Mouse (Mus musculus): ENCODE measurements around the gene Atrnl1.

Atrnl1 gene

GRCm38 (mm10) chr19:58118141-58118835 is 507.5 kb downstream of the Atrnl1 start:
- peak; percentile 44 to 58 for DNase-seq (ENCODE audit: low spot score in 2 of 2)

- DNase-seq (ENCODE audit: low spot score in 2 of 2) = no peak
Measured at GRCm38 (mm10) chr19:58118864-58119263, 508.0 kb downstream of the Atrnl1 start.

DNA sequence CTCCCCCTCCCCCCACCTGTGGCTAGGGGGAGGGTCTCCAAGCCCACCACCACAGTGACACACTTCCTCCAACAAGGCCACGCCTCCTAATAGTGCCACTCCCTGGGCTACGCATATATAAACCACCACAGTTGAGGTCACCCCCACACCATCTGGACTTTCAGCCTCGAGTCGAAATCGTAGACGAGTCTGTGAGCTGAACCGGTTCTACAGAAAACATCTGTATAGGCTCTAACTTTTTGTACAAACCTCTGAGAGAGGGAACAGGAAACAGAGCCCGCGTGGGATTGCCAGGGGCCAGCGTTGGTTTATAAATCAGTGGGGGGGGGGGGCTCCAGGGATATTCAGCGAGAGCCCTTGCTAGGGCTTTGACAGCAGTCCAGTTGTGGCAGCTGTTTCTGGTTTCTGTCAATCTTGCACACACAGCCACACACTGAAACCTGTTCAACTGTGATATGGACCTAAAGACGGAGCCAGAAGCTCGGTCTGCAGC is 508.9 kb downstream of the Atrnl1 start:
- no peak for DNase-seq (ENCODE audit: low spot score in 2 of 2)

DNA sequence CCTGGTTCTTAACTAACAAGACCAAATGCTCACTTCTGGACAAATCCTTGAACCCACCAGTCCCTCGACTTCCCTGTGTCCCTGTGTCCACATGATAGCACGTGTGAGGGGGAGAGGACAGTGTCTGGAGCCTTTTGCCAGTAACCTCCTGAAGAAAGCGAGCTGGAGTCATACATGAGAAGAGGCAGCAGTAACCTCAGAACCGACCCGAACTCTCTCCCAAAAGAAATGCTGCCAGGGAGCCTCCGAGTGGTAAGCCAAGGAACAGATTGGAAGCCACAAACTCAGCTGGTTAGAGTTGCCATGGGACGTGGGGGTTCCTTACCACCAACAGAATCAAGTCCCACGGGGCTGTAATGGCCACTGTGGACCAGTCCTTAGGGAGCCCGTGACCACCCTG is 509.8 kb downstream of the Atrnl1 start:
- no peak for DNase-seq (ENCODE audit: low spot score in 2 of 2)

DNA sequence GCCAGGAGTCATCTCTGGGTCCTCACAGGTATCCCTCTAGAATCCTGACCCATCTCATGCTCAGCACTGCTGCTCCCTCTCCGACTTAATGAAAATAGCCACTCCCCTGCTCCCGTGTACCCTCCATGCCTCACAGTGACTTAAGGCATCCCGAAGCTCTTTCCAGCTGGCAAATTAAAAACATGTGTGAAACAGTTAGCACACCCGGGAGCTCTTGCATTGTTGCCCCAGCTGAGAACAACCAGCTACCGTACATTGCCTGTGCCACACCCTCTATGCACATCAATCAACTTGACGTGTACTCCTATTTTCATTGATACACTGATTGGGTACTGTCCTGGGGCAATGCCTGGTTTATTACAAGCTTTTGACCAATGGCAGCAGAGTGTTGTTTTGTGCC is 510.8 kb downstream of the Atrnl1 start:
- no peak for DNase-seq (ENCODE audit: low spot score in 2 of 2)

DNA sequence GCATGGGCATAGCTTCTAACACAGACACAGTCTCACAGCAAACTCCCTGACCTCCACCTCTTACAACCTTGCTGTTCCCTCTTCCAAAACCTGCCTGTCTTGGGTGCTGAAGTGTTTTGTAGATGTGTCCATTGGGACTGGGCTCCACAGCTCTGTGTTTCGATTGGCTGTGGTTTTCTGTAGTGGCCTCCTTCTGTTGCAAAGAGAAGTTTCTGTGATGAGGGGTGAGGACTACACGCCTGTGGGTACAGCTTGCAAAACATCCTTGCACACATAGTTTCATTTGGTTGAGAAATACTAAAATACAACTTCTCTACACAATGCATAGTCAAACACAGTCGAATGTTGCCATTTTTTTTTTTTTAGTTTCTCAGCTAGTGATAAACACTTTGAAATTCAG is 512.8 kb downstream of the Atrnl1 start:
- DNase-seq (ENCODE audit: low spot score in 2 of 2) = no peak

- no peak for DNase-seq (ENCODE audit: low spot score in 2 of 2)
Measured at GRCm38 (mm10) chr19:58124566-58124965, 513.7 kb downstream of the Atrnl1 start.

DNA sequence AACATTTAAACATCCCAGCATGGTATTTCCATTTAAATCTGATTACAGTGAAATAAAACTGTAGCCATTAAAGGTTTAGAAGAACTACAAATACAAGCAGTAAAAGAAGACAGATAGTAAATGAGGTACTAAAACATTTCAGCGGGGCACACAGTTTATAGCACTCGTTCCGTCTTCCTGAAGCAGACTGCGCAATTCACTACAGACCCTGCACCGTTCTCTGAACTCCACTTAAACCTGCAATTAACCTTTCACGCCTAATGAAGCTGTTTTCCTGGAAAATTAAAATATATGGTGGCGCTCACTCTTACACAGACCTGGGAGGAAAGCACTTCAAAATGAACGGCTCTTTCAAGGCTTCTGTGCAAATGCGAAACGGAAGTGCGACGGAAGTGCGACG is 514.2 kb downstream of the Atrnl1 start:
- DNase-seq (ENCODE audit: low spot score in 2 of 2) = no peak

- no peak for DNase-seq (ENCODE audit: low spot score in 2 of 2)
Measured at GRCm38 (mm10) chr19:58131896-58132295, 521.1 kb downstream of the Atrnl1 start.

GRCm38 (mm10) chr19:58140191-58140784 is 529.5 kb downstream of the Atrnl1 start:
- peak in 1 of 2 experiments; percentile 7 for DNase-seq (ENCODE audit: low spot score in 2 of 2)

GRCm38 (mm10) chr19:58143853-58144454 is 533.1 kb downstream of the Atrnl1 start:
- DNase-seq (ENCODE audit: low spot score in 2 of 2) = no peak

- no peak for DNase-seq (ENCODE audit: low spot score in 2 of 2)
Measured at GRCm38 (mm10) chr19:58145521-58145920, 534.7 kb downstream of the Atrnl1 start.

- DNase-seq (ENCODE audit: low spot score in 2 of 2) = peak; percentile 20 to 26
Measured at GRCm38 (mm10) chr19:58151257-58151656, 540.4 kb downstream of the Atrnl1 start.

- no peak for DNase-seq (ENCODE audit: low spot score in 2 of 2)
Measured at GRCm38 (mm10) chr19:58161569-58161968, 550.7 kb downstream of the Atrnl1 start.

DNA sequence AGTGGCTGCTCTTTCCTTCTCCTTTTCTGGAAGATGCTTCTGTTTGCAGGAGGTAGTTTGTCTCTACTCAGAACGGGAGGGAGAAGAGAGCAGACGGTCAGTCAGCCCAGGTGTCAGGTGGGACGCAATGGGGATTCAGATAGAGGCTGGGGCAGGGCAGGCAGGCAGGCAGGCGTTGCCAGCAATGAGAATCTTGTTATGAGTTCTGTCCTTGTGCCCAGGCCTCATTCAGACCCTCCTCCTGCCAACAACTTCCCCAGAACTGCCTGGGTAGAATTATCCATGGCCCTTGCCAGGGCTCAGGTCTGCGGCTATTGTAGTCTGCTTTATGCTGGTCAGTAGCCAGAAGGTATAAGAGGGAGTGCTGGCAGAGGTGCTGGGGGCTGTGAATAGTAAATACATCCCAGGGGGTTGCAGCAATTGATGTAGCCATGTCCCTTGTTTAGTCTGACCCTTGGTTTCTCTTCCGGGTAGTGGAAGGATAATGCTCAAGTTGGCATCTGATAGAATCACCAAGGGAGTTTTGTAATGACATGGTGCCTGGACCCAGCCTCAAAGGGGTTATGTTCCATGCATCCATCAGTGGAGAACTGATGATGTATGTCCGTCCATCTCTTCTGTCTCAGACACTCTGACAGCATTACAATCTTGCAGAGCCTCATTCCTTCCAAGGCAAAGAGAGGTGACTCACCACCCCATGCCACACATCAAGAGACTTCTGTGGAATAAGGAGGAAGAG is 554.2 kb downstream of the Atrnl1 start:
- DNase-seq (ENCODE audit: low spot score in 2 of 2) = no peak

DNA sequence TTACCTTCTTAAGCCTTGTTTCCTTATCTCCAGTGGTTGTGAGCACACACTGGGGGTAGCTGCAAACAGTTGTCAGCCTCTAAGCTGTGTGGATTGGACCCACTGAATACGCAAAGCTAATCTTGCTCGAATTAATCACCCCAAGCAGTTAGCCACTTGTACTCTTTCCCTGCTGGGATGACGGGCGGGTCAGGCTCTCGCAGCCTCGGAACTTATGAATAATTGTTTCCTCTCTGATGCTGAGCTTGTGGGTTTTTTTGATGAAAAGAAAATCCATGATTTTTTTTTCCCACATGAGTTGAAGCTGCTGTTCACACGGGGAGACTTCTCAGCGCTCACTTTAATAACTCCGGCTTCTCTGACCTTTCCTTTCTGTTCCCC is 554.8 kb downstream of the Atrnl1 start:
- no peak for DNase-seq (ENCODE audit: low spot score in 2 of 2)

GRCm38 (mm10) chr19:58166147-58166546 is 555.3 kb downstream of the Atrnl1 start:
- no peak for DNase-seq (ENCODE audit: low spot score in 2 of 2)

GRCm38 (mm10) chr19:58178410-58178809 is 567.6 kb downstream of the Atrnl1 start:
- DNase-seq (ENCODE audit: low spot score in 2 of 2) = no peak

GRCm38 (mm10) chr19:58180773-58181172 is 569.9 kb downstream of the Atrnl1 start:
- DNase-seq (ENCODE audit: low spot score in 2 of 2) = no peak
